Mouse (Mus musculus): ENCODE measurements around the gene 1520401A03Rik.
A peak's percentile ranks its signal among the peaks of the same experiment; 100 is the strongest.

1520401A03Rik gene

DNA sequence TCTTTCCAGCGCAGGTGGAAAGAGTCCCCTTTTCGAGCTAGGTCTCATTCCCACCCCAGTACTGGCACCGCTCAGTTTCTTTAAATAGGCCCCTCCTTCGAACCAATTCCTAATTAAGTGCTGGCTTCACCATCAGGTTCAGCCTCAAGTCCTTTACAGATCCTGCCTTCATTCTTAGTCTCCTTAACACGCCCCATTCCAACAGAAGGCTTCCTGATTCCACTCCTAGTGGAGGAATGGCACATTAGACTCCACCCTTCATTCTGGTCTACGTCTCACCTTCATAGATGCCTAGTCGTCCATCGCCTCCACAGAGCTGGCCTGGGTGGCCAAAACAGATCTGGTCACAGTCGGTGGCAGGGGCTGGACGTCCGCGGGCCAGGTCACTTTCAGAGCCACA is 20.4 kb upstream of the 1520401A03Rik start:
- no peak for DNase-seq (ENCODE audit: low spot score in 2 of 2)

DNA sequence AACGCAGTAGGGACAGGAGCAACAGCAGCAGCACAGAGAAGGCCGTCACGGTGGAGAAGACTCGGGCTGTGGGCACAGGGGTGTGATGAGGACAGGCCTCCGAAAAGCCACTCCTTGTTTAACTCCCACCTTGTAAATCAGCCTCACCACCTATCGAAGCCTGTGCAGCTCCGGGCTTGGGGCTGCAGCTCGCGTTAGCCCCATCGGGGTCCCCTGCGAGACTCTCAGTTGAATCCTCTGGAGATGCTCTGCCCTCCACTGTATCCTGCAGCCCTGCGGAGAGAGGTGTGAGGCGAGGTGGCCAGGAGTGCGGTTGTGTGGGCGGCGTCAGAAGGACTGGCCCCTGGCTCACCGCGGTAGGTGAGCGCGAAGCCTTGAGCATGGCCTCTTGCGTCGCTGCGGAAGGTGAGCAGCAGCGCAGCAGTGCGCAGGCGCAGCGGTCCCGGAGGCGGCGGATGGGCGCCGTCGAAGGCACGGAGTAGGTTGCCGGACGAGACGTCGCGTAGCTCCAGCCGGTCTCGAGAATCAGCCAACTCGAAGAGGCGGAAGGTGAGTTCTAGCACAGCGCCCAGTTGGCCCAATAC is 19.7 kb upstream of the 1520401A03Rik start:
- no peak for DNase-seq (ENCODE audit: low spot score in 2 of 2)

DNA sequence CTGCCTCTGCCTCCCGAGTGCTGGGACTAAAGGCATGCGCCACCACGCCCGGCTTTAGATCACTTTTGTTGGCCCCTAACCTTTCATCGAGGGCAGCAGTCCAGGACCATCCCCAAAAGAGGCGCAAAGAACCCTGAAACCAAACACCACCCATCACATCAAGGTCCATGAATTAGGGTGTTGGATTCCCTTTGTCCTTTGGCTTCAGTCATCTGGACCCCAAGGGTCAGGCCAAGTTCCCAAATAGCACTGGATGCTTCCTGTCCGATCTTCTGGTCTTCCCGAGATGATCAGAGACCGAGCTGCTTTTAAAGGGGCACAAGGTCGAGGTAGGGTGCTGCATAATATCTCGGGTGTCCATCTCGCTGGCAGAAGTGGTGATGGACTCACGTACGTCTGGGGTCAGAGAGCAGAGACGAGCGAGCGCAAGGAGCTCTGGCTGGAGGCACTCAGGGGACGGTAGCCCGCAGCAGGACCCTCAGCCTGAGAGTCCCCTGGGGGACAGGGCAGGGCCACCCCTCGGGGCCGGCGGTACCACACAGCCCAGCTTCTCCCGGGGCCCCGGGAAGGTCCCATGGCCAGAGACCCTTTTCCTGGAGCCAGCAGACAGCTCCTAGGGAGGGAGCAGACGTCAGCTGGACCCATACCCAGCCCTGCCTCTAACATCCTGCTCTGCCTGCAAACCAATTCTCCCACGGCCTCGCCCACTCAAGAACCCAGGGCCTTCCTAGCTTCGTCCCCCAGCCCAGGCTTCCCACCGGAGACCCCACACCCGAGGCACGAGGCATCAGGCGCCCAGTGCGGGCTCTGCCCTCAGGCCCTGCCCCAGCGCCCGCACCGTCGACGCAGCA is 19.0 kb upstream of the 1520401A03Rik start:
- DNase-seq (ENCODE audit: low spot score in 2 of 2), result no peak

DNA sequence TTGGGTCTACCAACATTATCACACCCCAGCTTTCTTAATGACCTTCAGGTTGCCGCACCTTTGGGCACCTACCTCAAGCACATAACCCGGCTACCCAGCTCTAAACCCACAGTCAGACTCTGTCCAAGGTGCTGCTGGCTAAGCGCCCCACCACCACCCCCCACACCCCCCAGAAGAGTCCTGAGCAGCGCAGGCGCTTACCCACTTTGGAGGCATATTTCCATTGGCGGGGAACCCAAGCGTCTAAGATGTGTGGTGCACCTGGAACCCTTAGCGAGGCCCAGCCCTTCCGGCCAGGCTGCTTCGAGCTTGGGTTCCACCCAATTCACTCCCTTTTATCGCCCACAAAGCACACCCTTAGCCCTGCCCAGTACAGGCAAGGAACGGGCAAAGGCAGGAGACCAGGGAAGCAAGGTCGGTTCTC is 18.0 kb upstream of the 1520401A03Rik start, which contains the start of gene Paqr4:
Gene Paqr4, minus strand, starts transcription at position 270 of the 424 bp plus-strand sequence.
- DNase-seq (ENCODE audit: low spot score in 2 of 2), result no peak

DNA sequence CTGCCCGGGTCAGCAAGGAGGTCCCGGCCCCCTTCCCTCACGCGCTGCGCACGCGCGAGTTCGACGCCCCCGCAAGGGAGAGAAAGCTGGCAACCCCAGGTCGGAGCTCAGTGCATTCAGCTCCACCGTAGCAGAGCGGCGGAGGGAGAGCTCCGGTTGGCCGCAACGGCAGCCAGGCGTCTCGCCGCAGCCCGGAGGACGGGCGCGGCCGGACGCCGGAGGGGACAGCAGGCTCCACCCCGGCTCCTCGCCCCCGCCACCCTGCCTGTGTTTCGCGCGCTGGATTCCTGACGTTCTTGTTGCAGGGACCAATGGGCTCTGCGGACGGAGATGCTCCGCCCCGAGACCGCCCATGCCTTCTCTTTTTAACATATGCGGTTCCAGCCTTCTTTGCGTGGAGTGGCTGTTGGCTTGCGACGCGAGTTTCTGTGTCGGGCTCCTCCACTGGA is 17.6 kb upstream of the 1520401A03Rik start:
- peak; percentile 68 to 84 for DNase-seq (ENCODE audit: low spot score in 2 of 2)

DNA sequence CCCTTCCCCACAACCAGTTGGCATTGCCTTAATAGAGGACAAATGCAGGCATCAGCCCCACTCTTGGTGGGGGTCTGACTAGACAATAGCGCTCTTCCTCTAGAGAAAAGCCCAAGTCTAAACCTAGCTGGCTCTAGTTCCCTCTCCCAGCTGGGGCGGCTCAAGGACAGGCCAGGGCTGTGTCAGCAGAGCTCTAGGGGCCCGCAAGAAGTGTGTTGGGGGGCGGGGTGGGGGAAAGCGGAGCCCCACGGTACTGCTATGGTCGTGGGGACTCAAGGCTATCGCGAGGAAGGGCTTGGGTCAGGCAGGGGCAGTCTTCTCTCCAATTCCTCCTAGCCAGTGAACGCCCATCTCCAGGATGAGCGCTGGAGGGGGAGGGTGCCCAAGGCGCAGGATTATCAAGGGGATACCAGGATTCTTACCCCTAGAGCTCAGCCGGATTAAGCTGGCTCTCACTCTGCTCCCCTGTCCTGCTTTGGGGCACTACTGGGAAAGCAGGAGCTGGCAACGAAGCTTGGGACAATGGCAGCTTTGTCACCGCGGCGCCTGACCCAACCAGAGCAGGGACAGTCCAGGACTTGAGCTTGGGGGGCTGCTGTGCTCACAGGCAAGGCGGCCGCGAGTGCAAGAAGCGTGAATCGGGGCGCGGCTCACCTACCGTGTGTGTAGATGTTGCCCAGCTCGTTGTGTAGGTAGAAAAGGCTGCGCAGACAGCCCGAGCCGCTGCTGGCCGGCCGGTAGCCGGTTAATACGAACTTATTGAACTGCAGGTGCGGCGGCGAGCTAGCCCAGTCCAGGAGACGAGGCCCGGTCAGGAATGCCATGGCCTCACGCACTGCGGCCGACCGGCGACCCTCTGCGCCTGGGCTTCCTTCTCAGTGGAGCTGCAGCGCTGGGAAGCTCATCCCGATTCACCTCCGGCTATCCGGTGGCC is 16.9 kb upstream of the 1520401A03Rik start:
- DNase-seq (ENCODE audit: low spot score in 2 of 2), result no peak

DNA sequence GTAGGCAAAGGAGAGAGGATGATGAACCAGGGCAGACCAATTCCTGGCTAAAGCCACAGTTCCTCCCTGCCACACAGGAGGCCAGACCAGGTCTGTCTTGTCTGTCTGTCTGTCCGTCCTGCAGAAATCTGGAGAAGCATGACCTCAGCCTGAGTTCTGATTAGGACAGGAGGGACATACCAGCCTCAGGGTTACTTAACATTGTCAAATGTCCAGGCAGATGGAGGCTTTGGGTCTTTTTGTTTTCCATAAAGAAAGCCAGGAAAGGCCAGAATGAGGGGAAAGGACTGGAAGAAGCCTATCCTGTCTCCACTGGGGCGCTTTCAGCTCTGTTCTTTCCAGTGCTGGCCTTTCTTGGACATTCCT is 16.2 kb upstream of the 1520401A03Rik start:
- DNase-seq (ENCODE audit: low spot score in 2 of 2), result no peak

DNA sequence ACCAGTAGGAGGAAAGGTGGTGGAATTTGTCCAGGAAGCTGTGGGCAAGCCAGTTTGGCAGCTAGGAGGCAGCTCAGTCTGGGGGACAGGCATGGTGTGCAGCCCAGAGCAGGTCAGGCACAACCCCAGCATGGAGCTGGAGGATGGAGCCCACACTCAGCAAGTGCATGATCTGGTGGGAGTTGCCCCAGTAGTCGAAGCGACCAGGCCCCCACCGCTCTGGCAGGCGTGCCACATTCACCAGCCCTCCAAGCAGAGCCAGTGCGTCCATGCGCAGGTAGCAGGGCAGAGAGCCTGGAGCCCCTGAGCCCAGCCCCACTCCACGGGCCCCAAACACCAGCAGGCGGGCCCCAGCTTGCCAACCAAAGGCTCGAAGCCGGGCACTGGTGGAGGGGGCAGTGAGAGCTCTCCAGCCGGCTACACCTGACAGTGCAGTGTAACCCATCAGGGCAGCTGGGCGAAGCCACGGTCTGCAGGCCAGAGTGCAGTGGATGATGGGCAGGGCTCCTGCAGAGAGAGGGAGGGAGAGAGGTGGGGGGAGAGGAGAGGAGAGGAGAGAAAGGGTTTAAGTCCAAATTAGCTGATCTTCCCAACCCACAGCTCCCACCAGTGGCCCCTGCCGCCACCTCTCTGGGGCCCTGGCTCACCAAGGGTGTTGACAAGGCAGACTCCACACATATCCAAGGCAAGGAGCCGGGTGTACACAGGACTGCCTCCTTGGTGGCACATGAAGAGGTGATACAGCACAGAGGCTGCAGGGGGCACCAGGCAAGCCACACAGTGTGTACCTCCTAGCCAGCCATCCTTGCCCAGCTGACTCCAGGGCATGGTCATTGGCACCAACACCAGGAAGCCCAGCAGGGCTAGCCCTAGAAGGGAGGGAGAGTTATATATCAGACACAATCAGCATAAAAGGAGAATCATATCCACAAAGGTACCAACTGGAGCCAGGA is 15.2 kb upstream of the 1520401A03Rik start:
- no peak for DNase-seq (ENCODE audit: low spot score in 2 of 2)

DNA sequence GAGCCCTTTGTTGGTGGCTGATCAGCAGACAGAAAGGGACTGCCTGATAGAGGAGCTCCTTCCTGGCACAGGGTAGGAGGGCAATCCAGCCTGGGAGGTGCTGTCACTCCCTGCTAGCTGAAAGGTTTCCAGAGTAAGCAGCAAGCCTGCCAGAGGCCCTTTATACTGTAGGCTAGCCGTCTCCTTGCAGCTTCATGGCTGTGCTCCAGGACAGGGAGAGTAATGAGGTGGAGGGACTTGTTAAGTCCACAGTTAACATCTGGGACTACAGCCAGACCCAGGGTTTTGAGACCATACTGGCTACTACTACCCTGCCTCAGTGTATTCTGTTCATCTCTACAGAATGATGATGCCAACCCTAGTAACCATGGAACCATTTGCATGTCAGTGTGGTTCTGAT is 11.8 kb upstream of the 1520401A03Rik start:
- DNase-seq (ENCODE audit: low spot score in 2 of 2), result no peak

DNA sequence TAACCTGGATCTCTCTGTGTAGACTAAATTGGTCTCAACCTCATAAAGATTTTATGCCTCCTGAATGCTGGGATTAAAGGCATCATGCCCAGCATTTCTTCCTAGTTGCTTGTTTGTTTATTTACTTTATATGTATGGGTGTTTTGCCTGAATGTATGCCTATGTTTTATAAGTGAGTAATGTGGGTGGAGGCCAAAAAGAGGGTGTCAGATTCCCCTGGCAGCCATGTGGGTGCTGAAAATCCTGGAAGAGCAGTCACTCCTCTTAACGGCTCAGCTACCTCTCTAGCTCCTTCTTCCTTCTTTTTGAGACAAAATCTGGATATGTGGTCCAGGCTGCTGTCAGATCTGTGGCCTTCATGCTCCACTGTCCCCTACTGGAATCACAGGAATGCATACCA is 7.9 kb upstream of the 1520401A03Rik start:
- no peak for DNase-seq (ENCODE audit: low spot score in 2 of 2)

DNA sequence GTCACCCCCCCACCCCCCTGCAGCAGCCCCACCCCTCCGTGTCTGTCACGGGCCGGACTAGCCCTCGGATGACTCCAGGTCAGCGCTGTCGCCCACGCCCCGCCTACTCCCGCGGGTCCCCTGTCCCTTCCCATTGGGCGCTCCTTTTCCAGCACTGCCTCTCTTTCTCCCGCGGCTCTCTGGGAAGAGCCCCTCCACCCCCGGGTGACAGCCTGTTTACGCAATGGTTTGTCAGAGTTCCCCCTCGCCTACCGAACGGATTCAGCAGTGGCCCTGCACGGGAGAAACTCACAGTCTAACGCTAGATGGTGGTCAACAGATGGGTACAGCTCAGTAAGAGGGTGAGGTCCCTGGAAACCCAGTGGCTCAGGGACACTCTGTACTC is 4.2 kb upstream of the 1520401A03Rik start:
- peak; percentile 51 to 59 for DNase-seq (ENCODE audit: low spot score in 2 of 2)

DNA sequence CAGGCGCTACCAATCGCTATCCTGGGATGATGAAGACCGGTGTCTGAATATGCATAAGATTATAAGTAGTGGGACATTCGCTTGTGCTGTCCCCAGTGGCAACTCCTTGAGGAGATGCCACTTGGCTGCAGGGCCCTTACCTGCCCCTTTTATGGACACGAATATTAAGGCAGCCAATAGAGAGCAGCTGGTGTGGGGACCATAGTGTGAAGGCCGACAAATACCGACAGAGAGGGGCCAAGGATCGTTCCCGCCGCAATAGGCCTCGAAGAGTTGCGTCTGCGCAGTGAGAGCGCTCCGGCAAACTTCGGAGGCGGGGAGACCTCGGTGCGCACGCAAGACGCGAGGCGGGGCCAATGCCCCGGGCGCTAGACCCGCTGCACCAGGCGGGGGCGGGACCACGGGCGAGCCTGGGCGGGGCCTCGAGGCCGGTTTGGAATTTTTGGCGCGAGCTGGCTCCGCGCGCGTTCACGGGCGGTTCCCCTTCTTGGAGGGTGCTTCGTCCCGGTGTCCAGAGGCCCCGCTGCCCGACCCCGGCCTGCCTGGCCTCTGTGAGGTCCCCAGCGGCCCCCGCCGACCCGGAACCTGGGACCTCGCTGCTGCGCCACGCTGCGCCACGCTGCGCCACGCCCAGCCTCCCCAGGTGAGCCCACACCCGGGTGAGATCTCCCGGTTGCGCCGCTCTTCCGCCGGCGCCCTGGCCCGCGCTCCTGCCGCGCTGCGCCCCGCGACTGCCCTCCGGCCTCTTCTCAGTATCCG is 3.6 kb upstream of the 1520401A03Rik start, which contains the start of gene Pkmyt1:
Gene Pkmyt1, plus strand, starts transcription at position 338 of the 759 bp plus-strand sequence.
- peak; percentile 90 to 95 for DNase-seq (ENCODE audit: low spot score in 2 of 2)

DNA sequence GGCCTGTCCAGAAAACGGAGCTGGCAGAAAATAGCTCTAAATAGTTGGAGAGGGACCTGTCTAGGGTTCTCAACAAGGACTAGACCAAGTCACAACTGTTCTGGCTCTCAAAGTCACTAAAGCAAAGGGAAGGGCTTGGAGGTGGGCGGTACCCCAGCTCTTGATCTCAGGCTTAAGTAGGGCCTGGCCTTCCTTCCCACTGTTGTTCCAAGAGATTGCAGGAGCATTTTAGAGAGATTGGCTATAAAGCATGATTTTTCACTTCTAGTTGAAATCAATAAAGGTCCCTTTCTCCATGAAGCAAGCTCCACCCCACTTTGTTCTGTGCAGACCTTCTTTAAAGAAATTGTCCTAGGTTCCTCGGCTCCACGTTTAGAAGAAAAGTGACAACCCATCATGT is 2.9 kb upstream of the 1520401A03Rik start:
- DNase-seq (ENCODE audit: low spot score in 2 of 2), result no peak

DNA sequence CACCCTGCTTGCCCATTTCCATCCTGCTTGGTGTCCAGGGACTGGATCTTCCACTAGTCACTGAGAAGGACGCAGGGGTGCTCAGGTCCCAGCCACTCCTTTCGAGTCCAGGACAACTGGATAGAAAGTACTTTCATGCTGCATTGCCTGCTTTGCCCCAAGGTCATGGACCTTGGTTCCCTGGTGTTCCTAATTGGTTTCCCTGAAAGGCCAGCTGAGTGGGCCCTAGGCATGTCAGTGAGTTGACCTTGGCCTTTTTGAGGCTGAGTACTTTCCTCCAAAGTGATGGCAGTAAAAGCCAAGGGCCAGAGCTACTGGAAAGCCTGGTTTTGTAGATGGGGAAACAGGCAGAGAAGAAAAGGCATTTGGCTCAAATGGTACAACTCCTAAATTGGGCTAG is 697 bp downstream of the 1520401A03Rik start:
- DNase-seq (ENCODE audit: low spot score in 2 of 2), result no peak

DNA sequence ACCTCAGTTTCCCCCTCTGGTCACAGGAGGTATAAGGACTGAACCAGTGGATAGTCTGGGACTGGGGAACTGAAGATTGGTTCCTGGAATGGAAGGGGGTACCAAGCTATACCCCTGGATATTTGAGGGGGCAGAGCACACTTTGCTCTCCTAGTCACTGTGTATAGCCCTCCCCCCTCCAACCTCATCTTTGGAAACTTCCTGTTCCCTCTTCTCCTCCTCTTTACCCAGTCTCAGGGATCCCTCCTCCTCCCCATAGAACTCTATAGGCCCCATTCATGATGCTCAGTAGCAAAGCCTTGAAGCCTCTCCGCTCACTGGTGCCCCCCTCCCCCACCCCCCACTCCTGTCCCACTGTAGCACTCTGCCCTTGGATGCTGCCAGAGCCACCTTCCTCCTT is 3.1 kb downstream of the 1520401A03Rik start:
- DNase-seq (ENCODE audit: low spot score in 2 of 2), result no peak

DNA sequence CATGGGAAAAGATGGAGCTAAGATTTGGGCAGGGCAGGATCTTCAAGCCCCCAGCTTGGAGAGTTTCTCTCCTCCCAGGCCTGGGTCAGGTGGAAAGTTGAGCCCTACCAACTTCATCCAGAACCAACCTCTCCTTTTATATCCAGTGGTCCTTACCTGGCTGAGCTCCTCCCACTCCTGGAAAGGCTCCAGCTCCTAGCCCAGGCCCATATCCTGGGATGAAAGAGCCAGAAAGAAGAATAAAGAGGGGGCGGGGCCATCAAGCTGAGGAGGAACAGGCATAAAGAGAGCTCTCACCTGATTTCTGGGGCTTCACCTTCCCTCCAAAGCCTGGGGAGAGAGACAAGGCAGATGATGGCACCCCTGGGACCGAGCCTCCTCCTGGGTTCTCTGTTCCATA is 5.6 kb downstream of the 1520401A03Rik start:
- DNase-seq (ENCODE audit: low spot score in 2 of 2), result no peak

DNA sequence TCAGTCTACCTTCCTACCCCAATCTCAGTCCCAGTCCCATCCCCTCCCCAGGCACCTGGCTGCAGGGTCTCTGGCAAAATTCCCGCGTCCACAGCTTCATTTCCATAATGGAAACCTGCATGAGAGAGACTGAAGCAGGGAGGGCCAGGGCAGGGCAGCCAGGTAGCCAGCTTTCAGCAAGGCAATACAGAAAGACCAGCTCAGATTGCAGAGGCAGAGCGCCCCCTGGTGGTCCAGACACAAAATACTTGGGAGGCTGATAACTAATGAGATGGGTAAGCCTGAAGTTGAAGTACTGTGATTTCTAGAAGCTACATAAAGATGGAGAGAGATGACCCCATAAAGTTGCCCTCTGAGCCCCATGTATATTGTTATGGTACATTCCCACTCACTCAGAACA is 16.4 kb downstream of the 1520401A03Rik start:
- peak; percentile 53 to 69 for DNase-seq (ENCODE audit: low spot score in 2 of 2)

DNA sequence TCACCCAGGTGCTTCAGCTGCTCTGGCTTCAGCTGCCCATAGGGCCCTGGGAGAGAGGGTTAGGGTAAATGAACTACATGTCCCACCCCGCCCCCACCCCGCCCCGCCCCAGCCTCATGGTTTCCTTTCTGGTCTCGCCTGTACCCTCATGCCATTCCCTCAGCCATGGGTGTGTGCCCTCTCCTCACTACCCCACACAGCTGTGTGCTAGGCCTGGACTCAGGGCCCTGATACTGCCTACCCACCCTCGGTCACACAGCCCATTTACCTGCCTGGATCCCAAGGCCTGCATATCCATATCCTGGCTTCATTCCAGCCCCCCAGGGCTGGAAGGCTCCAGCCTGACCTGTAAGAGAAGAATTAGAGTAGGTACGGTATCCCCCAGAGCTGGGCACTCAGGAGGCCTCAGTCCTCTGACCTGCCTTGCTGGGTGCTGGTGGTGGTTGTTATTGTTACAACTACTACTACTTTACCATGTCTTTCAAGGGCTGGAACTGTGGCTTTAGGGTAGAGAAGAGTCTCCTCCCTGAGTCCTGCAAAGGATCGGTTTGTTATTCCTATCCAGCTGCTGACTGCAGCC is 17.0 kb downstream of the 1520401A03Rik start:
- DNase-seq (ENCODE audit: low spot score in 2 of 2), result no peak

DNA sequence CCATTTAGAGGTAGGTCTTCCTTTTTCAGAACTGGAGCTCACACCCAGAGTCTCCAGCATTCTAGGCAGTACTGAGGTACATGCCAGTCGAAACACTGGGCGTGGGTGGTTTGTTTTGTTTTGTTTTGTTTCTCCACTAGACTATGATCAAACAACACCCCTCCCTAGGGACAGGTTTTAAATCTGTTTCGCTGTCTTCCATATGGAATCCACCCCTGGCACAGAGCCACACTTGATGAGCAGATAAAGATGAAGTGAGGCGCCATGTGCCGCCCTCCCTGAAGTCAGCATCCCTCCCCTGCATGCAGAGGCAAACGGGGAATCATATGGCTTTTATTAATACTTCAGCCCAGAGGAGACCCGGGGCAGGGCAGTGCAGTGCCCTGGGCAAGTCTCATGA is 17.8 kb downstream of the 1520401A03Rik start:
- no peak for DNase-seq (ENCODE audit: low spot score in 2 of 2)

DNA sequence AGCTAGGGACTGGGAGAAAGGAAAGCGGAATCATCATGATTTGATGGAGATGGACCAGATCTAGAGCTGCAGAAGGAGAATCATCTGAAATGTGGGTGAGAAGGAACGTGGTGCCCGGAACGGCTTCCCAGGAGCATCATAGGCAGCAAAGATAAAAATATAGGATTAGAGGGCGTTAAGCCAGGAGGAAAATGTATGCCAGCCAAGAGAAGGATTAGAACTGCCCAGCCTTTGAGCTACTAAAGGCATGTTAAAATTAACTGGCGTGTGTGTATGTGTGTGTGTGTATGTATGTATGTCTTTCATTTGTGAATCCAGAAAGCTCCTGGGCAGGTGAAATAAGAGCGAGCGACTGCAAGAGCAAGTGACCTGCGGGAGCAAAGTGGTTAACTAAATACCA is 19.3 kb downstream of the 1520401A03Rik start:
- DNase-seq (ENCODE audit: low spot score in 2 of 2), result no peak
